Mouse (Mus musculus): Measurements from ENCODE around the gene Sez6l. TPM values are rescaled to one million over a fixed set of nuclear protein-coding genes. Genes with fewer than 3 reads are reported as not detected.

Sez6l gene
- polyA plus RNA-seq, 1 experiment from 2014 or later = 0.31 TPM

DNA sequence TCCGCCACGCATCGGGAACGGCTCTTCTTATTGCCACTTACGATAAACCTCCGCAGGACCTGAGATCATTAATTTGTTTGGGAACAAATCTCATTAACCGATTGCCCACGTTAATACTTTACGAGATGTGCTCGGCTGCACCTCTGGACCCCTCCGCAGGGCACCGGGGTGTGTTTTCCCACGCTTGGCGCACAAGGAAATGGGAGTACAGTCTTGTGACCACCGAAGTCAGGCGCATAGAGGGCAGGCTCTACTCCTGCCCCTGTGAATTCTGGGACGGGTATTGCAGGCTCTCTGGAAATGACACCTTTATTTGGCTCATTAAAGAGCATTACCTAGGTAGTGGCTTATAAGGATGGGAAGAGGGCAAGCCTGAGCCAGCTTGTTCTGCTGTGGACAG is 11.9 kb downstream of the Sez6l start:
- H3K4me2 ChIP-seq (ENCODE audit: low read length) = no peak overlapping the region
- peaks cover 44% of the 10 kb centered on the region for H3K27me3 ChIP-seq (ENCODE audit: control insufficient read depth, insufficient read depth, low read length)
- no peaks in the 10 kb centered on the region for H3K9me3 ChIP-seq (ENCODE audit: control insufficient read depth, low read length)
- WGBS = 88% methylated on average over 17 of the region's 17 CpGs
- H3K36me3 ChIP-seq (ENCODE audit: control insufficient read depth, insufficient read depth, low read length) = no peaks in the 10 kb centered on the region
- H3K27ac ChIP-seq (replicated peaks in 1 of 2; ENCODE audit: control insufficient read depth in 1 of 2, insufficient read depth in 1 of 2, low read depth in 2 of 2, low read length in 2 of 2) = no peak overlapping the region
- no peaks in the 10 kb centered on the region for H3K4me1 ChIP-seq (ENCODE audit: control insufficient read depth in 2 of 2, insufficient read depth in 2 of 2, low read length in 2 of 2)
- H3K4me3 ChIP-seq (ENCODE audit: control insufficient read depth in 1 of 2, insufficient read depth in 1 of 2, low read depth in 1 of 2, low read length in 2 of 2) = no peak overlapping the region
- no peak for ATAC-seq (ENCODE audit: insufficient number of reproducible peaks, insufficient read depth, low FRiP score, low read depth)
- H3K9ac ChIP-seq (ENCODE audit: low read length) = no peak overlapping the region

DNA sequence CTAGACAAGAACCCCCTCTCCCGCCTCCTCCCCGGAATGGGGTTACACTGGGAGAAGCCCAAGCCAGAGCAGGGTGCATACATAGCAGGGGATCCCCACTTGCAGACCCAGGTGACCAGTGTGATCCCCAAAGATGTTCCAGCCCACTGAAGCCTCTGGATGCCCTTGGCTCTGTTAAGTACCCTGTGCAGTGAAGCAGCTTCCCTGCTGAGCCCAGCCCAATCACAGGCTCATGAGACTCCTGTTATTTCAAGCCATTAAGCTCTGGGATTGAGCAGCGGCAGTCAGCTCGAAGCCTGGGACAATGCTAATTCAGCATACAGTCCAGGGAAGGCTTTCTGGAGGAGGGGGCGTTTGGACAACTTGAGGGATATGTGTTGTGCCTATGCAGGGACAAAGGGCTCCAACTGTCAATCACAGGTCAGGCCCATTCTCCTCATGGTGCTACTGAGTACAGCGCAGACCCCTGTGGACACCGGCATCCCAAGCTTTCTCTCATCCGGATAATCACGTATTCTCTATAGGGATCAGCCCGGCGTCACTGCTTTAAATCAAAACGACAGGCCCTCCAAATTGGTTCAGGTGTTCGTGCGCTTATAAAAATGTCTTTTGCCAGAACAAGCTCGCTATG is 16.0 kb downstream of the Sez6l start:
- Histone ChIP-seq H3K4me2 (ENCODE audit: low read length) (no peak overlapping the region), H3K36me3 (ENCODE audit: control insufficient read depth, insufficient read depth, low read length) (no peaks in the 10 kb centered on the region), H3K9me3 (ENCODE audit: control insufficient read depth, low read length) (no peaks in the 10 kb centered on the region), H3K27ac (replicated peaks in 1 of 2; ENCODE audit: control insufficient read depth in 1 of 2, insufficient read depth in 1 of 2, low read depth in 2 of 2, low read length in 2 of 2) (no peak overlapping the region), H3K4me3 (ENCODE audit: control insufficient read depth in 1 of 2, insufficient read depth in 1 of 2, low read depth in 1 of 2, low read length in 2 of 2) (no peak overlapping the region), H3K27me3 (ENCODE audit: control insufficient read depth, insufficient read depth, low read length) (peaks cover 47% of the 10 kb centered on the region), H3K4me1 (ENCODE audit: control insufficient read depth in 2 of 2, insufficient read depth in 2 of 2, low read length in 2 of 2) (no peaks in the 10 kb centered on the region), H3K9ac (ENCODE audit: low read length) (no peak overlapping the region)
- no peak for ATAC-seq (ENCODE audit: insufficient number of reproducible peaks, insufficient read depth, low FRiP score, low read depth)
- WGBS = 65% methylated on average over 15 of the region's 15 CpGs

DNA sequence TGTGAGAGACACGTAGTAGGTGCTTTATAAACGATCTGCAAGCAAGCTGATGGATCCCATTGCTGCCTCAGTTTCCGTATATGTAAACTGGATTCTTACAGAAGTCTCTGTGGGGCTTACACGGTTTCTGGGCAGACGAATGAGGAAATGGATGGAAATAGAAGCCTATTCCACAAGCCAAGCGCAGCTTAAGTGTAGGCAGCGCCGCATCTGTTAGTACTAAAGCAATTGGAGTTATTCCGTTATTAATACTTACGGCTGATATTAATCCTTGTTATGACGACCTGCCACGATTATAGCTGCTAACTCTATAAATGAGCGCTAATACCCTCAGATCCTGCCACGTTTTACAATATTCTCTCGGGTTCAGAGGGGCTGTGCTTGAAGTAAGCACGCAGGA is 16.8 kb downstream of the Sez6l start:
- no peak for ATAC-seq (ENCODE audit: insufficient number of reproducible peaks, insufficient read depth, low FRiP score, low read depth)

DNA sequence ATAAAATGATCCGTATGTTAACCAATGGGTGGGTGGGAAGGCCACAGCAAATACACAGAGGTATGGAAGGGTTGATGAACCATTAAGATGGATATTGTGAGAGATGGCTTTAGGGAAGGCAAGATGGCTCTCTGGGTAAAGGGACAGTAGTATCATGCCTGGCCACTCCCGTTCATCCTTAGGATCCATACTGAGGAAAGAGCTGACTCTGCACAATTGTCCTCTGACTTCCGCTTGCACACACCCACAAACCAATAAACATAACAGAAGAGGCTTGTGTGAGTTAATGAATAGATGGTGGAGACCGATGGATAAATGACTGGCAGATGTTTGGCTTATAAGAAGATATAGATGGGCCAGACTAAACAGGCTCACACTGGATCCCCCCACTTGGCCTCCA is 19.6 kb downstream of the Sez6l start:
- H3K4me2 ChIP-seq (ENCODE audit: low read length) = no peak overlapping the region
- no peaks in the 10 kb centered on the region for H3K9me3 ChIP-seq (ENCODE audit: control insufficient read depth, low read length)
- WGBS = 80% methylated on average over 4 of the region's 4 CpGs
- no peak overlapping the region for H3K4me3 ChIP-seq (ENCODE audit: control insufficient read depth in 1 of 2, insufficient read depth in 1 of 2, low read depth in 1 of 2, low read length in 2 of 2)
- H3K27me3 ChIP-seq (ENCODE audit: control insufficient read depth, insufficient read depth, low read length) = peaks cover 23% of the 10 kb centered on the region
- no peaks in the 10 kb centered on the region for H3K36me3 ChIP-seq (ENCODE audit: control insufficient read depth, insufficient read depth, low read length)
- H3K4me1 ChIP-seq (ENCODE audit: control insufficient read depth in 2 of 2, insufficient read depth in 2 of 2, low read length in 2 of 2) = no peaks in the 10 kb centered on the region
- no peak overlapping the region for H3K9ac ChIP-seq (ENCODE audit: low read length)
- no peak for ATAC-seq (ENCODE audit: insufficient number of reproducible peaks, insufficient read depth, low FRiP score, low read depth)
- H3K27ac ChIP-seq (replicated peaks in 1 of 2; ENCODE audit: control insufficient read depth in 1 of 2, insufficient read depth in 1 of 2, low read depth in 2 of 2, low read length in 2 of 2) = no peak overlapping the region

More for the DNA sequence above, 16.8 kb downstream of the Sez6l start:
- Histone ChIP-seq H3K4me3 (ENCODE audit: control insufficient read depth in 1 of 2, insufficient read depth in 1 of 2, low read depth in 1 of 2, low read length in 2 of 2) (no peak overlapping the region), H3K4me2 (ENCODE audit: low read length) (no peak overlapping the region), H3K27me3 (ENCODE audit: control insufficient read depth, insufficient read depth, low read length) (peaks cover 41% of the 10 kb centered on the region), H3K27ac (replicated peaks in 1 of 2; ENCODE audit: control insufficient read depth in 1 of 2, insufficient read depth in 1 of 2, low read depth in 2 of 2, low read length in 2 of 2) (no peak overlapping the region), H3K36me3 (ENCODE audit: control insufficient read depth, insufficient read depth, low read length) (no peaks in the 10 kb centered on the region), H3K9me3 (ENCODE audit: control insufficient read depth, low read length) (no peaks in the 10 kb centered on the region), H3K9ac (ENCODE audit: low read length) (no peak overlapping the region), H3K4me1 (ENCODE audit: control insufficient read depth in 2 of 2, insufficient read depth in 2 of 2, low read length in 2 of 2) (no peaks in the 10 kb centered on the region)
- 75% methylated on average over 16 of the region's 16 CpGs for WGBS

DNA sequence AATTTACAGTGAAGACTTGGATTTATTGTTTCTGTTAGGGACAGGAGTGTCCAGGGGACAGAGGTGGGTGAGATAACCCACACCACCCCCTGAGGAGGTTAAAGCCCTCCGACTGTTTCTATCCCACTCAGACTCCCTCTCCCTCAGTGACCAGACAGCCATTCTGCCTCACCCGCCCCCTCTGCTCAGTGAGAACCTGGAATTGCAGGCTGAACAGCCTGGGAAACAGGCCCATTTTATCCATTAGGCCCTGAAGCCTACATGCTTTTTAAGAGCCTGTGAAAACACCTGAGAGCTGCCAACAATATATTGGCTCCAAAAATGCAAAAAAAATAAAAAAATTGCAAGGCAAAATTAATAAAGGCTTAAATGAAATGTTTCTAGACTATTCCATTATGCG is 20.3 kb downstream of the Sez6l start:
- Histone ChIP-seq H3K4me1 (ENCODE audit: control insufficient read depth in 2 of 2, insufficient read depth in 2 of 2, low read length in 2 of 2) (no peaks in the 10 kb centered on the region), H3K4me2 (ENCODE audit: low read length) (no peak overlapping the region), H3K9me3 (ENCODE audit: control insufficient read depth, low read length) (no peaks in the 10 kb centered on the region), H3K27ac (replicated peaks in 1 of 2; ENCODE audit: control insufficient read depth in 1 of 2, insufficient read depth in 1 of 2, low read depth in 2 of 2, low read length in 2 of 2) (no peak overlapping the region), H3K36me3 (ENCODE audit: control insufficient read depth, insufficient read depth, low read length) (no peaks in the 10 kb centered on the region), H3K9ac (ENCODE audit: low read length) (no peak overlapping the region), H3K27me3 (ENCODE audit: control insufficient read depth, insufficient read depth, low read length) (peaks cover 18% of the 10 kb centered on the region), H3K4me3 (ENCODE audit: control insufficient read depth in 1 of 2, insufficient read depth in 1 of 2, low read depth in 1 of 2, low read length in 2 of 2) (no peak overlapping the region)
- no peak for ATAC-seq (ENCODE audit: insufficient number of reproducible peaks, insufficient read depth, low FRiP score, low read depth)
- 75% methylated on average over 3 of the region's 3 CpGs for WGBS

DNA sequence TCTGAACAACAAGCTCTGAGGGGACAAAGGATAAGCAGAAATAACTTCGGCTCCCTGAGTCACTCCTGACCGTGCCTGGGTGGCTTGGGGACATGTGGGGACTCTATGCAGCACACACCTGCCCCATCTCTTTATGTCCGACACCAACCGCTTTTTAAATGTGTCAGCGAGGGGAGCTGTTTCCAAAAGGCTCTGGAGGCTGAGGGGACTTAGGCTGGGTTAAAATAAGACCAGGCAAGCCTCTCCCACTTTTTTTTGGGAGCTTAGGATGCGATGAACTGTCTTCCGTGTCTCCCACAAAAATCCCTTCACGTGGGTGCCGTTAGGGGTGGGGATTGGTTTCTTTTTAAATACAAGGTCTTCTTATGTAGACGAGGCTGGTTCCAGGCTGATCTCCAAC is 22.5 kb downstream of the Sez6l start:
- Histone ChIP-seq H3K4me2 (ENCODE audit: low read length) (no peak overlapping the region), H3K27ac (replicated peaks in 1 of 2; ENCODE audit: control insufficient read depth in 1 of 2, insufficient read depth in 1 of 2, low read depth in 2 of 2, low read length in 2 of 2) (no peak overlapping the region), H3K9ac (ENCODE audit: low read length) (no peak overlapping the region), H3K4me1 (ENCODE audit: control insufficient read depth in 2 of 2, insufficient read depth in 2 of 2, low read length in 2 of 2) (no peaks in the 10 kb centered on the region), H3K27me3 (ENCODE audit: control insufficient read depth, insufficient read depth, low read length) (peaks cover 25% of the 10 kb centered on the region), H3K9me3 (ENCODE audit: control insufficient read depth, low read length) (no peaks in the 10 kb centered on the region), H3K4me3 (ENCODE audit: control insufficient read depth in 1 of 2, insufficient read depth in 1 of 2, low read depth in 1 of 2, low read length in 2 of 2) (no peak overlapping the region), H3K36me3 (ENCODE audit: control insufficient read depth, insufficient read depth, low read length) (no peaks in the 10 kb centered on the region)
- WGBS = 55% methylated on average over 10 of the region's 10 CpGs
- ATAC-seq (ENCODE audit: insufficient number of reproducible peaks, insufficient read depth, low FRiP score, low read depth) = no peak

DNA sequence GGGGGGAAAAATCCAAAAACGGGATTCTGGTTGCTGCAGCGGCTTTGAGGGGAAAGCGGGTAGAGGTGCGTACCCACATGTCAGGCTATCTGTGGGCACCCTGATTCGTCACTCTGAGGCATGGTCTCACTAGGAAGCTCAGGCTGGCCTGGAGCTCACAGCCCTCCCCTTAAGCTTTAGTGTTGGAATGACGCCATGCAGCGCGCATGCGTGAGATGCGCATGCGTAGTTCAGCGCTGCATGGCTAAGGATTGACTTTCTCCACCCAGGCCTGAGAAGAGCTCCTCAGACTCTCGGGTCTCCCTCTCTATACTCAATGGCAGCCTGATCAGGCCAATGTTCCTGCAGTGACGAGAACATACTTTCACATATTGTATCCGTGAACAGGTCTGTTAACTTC is 24.2 kb downstream of the Sez6l start:
- Histone ChIP-seq H3K27me3 (ENCODE audit: control insufficient read depth, insufficient read depth, low read length) (peaks cover 23% of the 10 kb centered on the region), H3K9me3 (ENCODE audit: control insufficient read depth, low read length) (no peaks in the 10 kb centered on the region), H3K9ac (ENCODE audit: low read length) (no peak overlapping the region), H3K4me2 (ENCODE audit: low read length) (no peak overlapping the region), H3K36me3 (ENCODE audit: control insufficient read depth, insufficient read depth, low read length) (no peaks in the 10 kb centered on the region), H3K4me3 (ENCODE audit: control insufficient read depth in 1 of 2, insufficient read depth in 1 of 2, low read depth in 1 of 2, low read length in 2 of 2) (no peak overlapping the region), H3K4me1 (ENCODE audit: control insufficient read depth in 2 of 2, insufficient read depth in 2 of 2, low read length in 2 of 2) (peaks cover 4 to 6% of the 10 kb centered on the region in 2 experiments; a peak in 3 of 4 replicates), H3K27ac (replicated peaks in 1 of 2; ENCODE audit: control insufficient read depth in 1 of 2, insufficient read depth in 1 of 2, low read depth in 2 of 2, low read length in 2 of 2) (no peak overlapping the region)
- WGBS = 79% methylated on average over 15 of the region's 15 CpGs
- no peak for ATAC-seq (ENCODE audit: insufficient number of reproducible peaks, insufficient read depth, low FRiP score, low read depth)

Data from heart, embryonic 14.5 days (tissue).